Mouse (Mus musculus): Measurements from ENCODE around the gene Mtmr4. TPM values are rescaled to one million over a fixed set of nuclear protein-coding genes. Genes with fewer than 3 reads are reported as not detected.

Mtmr4 gene
- polyA plus RNA-seq, 1 experiment from 2014 or later: 44.3 TPM

DNA sequence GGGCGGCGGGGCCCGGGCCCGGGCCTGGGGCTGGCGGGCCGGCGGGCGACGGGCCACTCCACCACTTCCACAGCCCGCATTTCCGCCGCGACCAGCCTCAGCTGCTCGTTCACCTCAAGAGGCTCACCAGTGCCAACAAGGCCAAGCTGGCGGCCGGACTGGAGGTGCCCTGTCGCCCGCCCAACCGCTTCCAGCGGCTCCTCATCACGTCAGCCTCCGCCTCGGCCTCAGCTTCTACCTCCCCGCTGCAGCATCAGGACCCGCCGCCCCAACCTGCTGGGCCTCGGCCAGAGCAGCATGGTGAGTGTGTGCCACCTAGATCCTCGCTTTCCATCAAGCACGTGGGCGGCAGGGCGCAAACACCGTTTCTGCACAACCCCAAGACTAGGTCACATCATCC lies 25.6 kb downstream of the Mtmr4 start:
- H3K4me2 ChIP-seq (replicated peaks; ENCODE audit: low read depth, low read length): no peak overlapping the region
- peaks cover 12% of the 10 kb centered on the region for H3K9me3 ChIP-seq (ENCODE audit: control insufficient read depth, low read length)
- peaks cover 73% of the 10 kb centered on the region for H3K36me3 ChIP-seq (ENCODE audit: control insufficient read depth, insufficient read depth, low read length)
- H3K9ac ChIP-seq (ENCODE audit: low read depth, low read length): no peak overlapping the region
- H3K4me1 ChIP-seq (ENCODE audit: control insufficient read depth, insufficient read depth, low read length): no peaks in the 10 kb centered on the region
- no peak overlapping the region for H3K4me3 ChIP-seq (ENCODE audit: low read length)
- WGBS: 96% methylated on average over 32 of the region's 32 CpGs
- H3K27me3 ChIP-seq (ENCODE audit: control insufficient read depth, insufficient read depth, low read length): no peaks in the 10 kb centered on the region
- no peak overlapping the region for H3K27ac ChIP-seq (ENCODE audit: low read depth, low read length)
- ATAC-seq (ENCODE audit: low FRiP score, low TSS enrichment): no peak

DNA sequence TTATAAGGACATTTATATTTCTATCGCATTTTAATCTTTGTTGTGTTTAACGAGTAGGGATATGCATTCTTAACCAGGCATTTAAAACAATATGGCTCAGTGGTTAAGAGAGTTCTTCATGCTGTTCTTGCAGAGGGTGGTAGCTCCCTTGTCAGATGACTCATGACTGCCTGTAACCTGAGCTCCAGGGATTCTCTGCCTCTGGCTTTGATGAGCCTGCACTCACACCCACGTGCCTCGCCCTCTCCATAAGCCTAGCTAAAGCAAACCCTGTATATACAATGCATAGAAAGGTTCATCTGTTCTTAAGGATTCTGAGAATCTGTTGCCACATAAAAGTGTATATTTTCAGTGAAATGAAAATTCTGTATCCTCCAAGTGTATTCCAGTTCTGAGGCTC lies 31.2 kb downstream of the Mtmr4 start:
- no peaks in the 10 kb centered on the region for H3K9me3 ChIP-seq (ENCODE audit: control insufficient read depth, low read length)
- H3K27me3 ChIP-seq (ENCODE audit: control insufficient read depth, insufficient read depth, low read length): no peaks in the 10 kb centered on the region
- no peak overlapping the region for H3K4me3 ChIP-seq (ENCODE audit: low read length)
- no peak overlapping the region for H3K27ac ChIP-seq (ENCODE audit: low read depth, low read length)
- H3K4me2 ChIP-seq (replicated peaks; ENCODE audit: low read depth, low read length): no peak overlapping the region
- no peak overlapping the region for H3K9ac ChIP-seq (ENCODE audit: low read depth, low read length)
- H3K36me3 ChIP-seq (ENCODE audit: control insufficient read depth, insufficient read depth, low read length): peaks cover 31% of the 10 kb centered on the region
- WGBS: 38% methylated on average over 4 of the region's 4 CpGs
- H3K4me1 ChIP-seq (ENCODE audit: control insufficient read depth, insufficient read depth, low read length): no peaks in the 10 kb centered on the region
- peak; percentile 78 for ATAC-seq (ENCODE audit: low FRiP score, low TSS enrichment)

DNA sequence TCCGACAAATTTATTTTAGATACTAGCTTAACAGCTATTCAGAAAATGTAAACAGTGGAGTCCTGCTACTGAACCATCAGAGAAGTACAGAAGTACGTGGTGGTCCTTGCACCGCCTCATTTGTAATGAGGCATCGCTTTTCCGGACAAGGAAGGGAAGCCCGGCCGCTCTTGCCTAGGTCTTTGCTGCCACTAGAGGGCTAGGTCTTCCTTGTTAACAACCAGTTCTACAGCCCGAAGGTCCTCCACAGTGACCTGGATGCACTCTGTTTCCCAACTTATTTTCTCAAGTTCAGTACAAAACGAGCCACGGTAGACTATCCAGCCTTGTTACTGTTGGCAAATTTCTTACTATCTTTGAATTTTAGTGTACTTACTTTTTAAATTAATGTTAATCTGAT lies 37.9 kb downstream of the Mtmr4 start:
- ATAC-seq (ENCODE audit: low FRiP score, low TSS enrichment): no peak
- no peak overlapping the region for H3K9ac ChIP-seq (ENCODE audit: low read depth, low read length)
- H3K36me3 ChIP-seq (ENCODE audit: control insufficient read depth, insufficient read depth, low read length): no peaks in the 10 kb centered on the region; the same call in 1 of the 2 replicates
- no peak overlapping the region for H3K4me2 ChIP-seq (replicated peaks; ENCODE audit: low read depth, low read length)
- H3K4me3 ChIP-seq (ENCODE audit: low read length): no peak overlapping the region
- no peaks in the 10 kb centered on the region for H3K4me1 ChIP-seq (ENCODE audit: control insufficient read depth, insufficient read depth, low read length)
- no peaks in the 10 kb centered on the region for H3K27me3 ChIP-seq (ENCODE audit: control insufficient read depth, insufficient read depth, low read length)
- WGBS: 29% methylated on average over 10 of the region's 10 CpGs
- H3K9me3 ChIP-seq (ENCODE audit: control insufficient read depth, low read length): no peaks in the 10 kb centered on the region
- H3K27ac ChIP-seq (ENCODE audit: low read depth, low read length): no peak overlapping the region

- peaks cover 7% of the 10 kb centered on the region; the same call in 1 of the 2 replicates for H3K36me3 ChIP-seq (ENCODE audit: control insufficient read depth, insufficient read depth, low read length)
- no peak overlapping the region for H3K27ac ChIP-seq (ENCODE audit: low read depth, low read length)
- 0 out of 2 replicates have a peak, but pooled peaks cover 3% of the 10 kb centered on the region for H3K4me1 ChIP-seq (ENCODE audit: control insufficient read depth, insufficient read depth, low read length)
- no peaks in the 10 kb centered on the region for H3K9me3 ChIP-seq (ENCODE audit: control insufficient read depth, low read length)
- WGBS: 14% methylated on average over 2 of the region's 2 CpGs
- ATAC-seq (ENCODE audit: low FRiP score, low TSS enrichment): peak; percentile 62; the same call in 1 of the 2 replicates
- peak overlapping the region; percentile 72 for H3K9ac ChIP-seq (ENCODE audit: low read depth, low read length)
- H3K27me3 ChIP-seq (ENCODE audit: control insufficient read depth, insufficient read depth, low read length): no peaks in the 10 kb centered on the region
- peak overlapping the region; percentile 44 for H3K4me3 ChIP-seq (ENCODE audit: low read length)
- H3K4me2 ChIP-seq (replicated peaks; ENCODE audit: low read depth, low read length): peak overlapping the region; percentile 64
Measured at GRCm38 (mm10) chr11:87638793-87639192, 46.8 kb downstream of the Mtmr4 start.

GRCm38 (mm10) chr11:87639206-87639605 lies 47.2 kb downstream of the Mtmr4 start:
- H3K4me2 ChIP-seq (replicated peaks; ENCODE audit: low read depth, low read length): peak overlapping the region; percentile 64
- peak; percentile 93 for ATAC-seq (ENCODE audit: low FRiP score, low TSS enrichment)
- H3K9ac ChIP-seq (ENCODE audit: low read depth, low read length): peak overlapping the region; percentile 72
- no peaks in the 10 kb centered on the region for H3K27me3 ChIP-seq (ENCODE audit: control insufficient read depth, insufficient read depth, low read length)
- peak overlapping the region; percentile 44 for H3K4me3 ChIP-seq (ENCODE audit: low read length)
- H3K4me1 ChIP-seq (ENCODE audit: control insufficient read depth, insufficient read depth, low read length): 0 out of 2 replicates have a peak, but pooled peaks cover 3% of the 10 kb centered on the region
- H3K36me3 ChIP-seq (ENCODE audit: control insufficient read depth, insufficient read depth, low read length): peaks cover 7% of the 10 kb centered on the region; the same call in 1 of the 2 replicates
- H3K9me3 ChIP-seq (ENCODE audit: control insufficient read depth, low read length): no peaks in the 10 kb centered on the region
- no peak overlapping the region for H3K27ac ChIP-seq (ENCODE audit: low read depth, low read length)
- under 1% methylated on average over 29 of the region's 29 CpGs for WGBS

DNA sequence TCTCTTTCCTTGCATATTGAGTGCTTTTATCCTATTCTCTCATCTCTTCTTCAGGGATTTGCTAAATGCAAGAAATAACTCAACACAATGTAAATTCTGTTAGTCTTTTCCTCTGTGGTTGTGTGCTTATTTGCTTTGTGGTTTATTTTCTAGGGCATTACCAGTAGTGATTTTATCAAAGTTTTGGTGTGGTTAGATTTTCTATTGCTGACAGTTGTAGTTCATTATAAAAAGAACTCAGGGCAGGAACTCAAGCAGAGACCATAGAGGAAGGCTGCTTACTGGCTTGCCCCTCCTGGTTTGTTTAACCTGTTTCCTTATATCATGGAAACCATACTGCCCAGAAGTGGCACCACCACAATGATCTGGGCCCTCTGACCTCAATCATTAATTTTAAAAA lies 50.9 kb downstream of the Mtmr4 start:
- Histone ChIP-seq H3K27ac (ENCODE audit: low read depth, low read length) (no peak overlapping the region), H3K4me2 (replicated peaks; ENCODE audit: low read depth, low read length) (no peak overlapping the region), H3K9me3 (ENCODE audit: control insufficient read depth, low read length) (no peaks in the 10 kb centered on the region), H3K9ac (ENCODE audit: low read depth, low read length) (no peak overlapping the region), H3K27me3 (ENCODE audit: control insufficient read depth, insufficient read depth, low read length) (no peaks in the 10 kb centered on the region), H3K4me1 (ENCODE audit: control insufficient read depth, insufficient read depth, low read length) (0 out of 2 replicates have a peak, but pooled peaks cover 3% of the 10 kb centered on the region), H3K36me3 (ENCODE audit: control insufficient read depth, insufficient read depth, low read length) (no peaks in the 10 kb centered on the region), H3K4me3 (ENCODE audit: low read length) (no peak overlapping the region)
- no peak for ATAC-seq (ENCODE audit: low FRiP score, low TSS enrichment)

- 81% methylated on average over 5 of the region's 5 CpGs for WGBS
Measured at GRCm38 (mm10) chr11:87654693-87655092, 62.7 kb downstream of the Mtmr4 start.

DNA sequence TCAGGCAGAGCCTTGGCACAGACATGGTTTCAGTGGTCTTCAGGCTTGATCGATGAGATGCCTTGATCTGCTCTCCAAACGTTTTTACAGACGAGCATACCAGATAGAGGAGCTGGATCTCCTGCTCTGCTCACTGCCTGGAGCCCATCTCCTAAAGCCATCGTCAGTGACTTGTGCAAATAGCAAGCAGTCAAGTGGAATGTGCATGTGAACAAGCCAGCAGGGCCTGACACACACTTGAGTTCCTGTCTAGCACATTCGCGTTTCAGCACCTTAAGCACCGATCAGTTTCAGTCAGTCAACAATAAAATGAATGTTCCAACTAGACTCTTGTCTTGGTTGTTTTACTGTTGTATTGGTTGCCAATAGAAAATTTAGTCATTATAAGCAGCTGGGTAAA lies 67.3 kb downstream of the Mtmr4 start:
- H3K27ac ChIP-seq (ENCODE audit: low read depth, low read length): no peak overlapping the region
- 64% methylated on average over 7 of the region's 7 CpGs for WGBS

More at GRCm38 (mm10) chr11:87654693-87655092, 62.7 kb downstream of the Mtmr4 start:
- H3K27me3 ChIP-seq (ENCODE audit: control insufficient read depth, insufficient read depth, low read length): no peaks in the 10 kb centered on the region
- ATAC-seq (ENCODE audit: low FRiP score, low TSS enrichment): no peak
- no peaks in the 10 kb centered on the region for H3K9me3 ChIP-seq (ENCODE audit: control insufficient read depth, low read length)
- no peak overlapping the region for H3K27ac ChIP-seq (ENCODE audit: low read depth, low read length)
- no peaks in the 10 kb centered on the region for H3K4me1 ChIP-seq (ENCODE audit: control insufficient read depth, insufficient read depth, low read length)
- no peak overlapping the region for H3K4me2 ChIP-seq (replicated peaks; ENCODE audit: low read depth, low read length)
- no peak overlapping the region for H3K4me3 ChIP-seq (ENCODE audit: low read length)
- no peaks in the 10 kb centered on the region for H3K36me3 ChIP-seq (ENCODE audit: control insufficient read depth, insufficient read depth, low read length)
- no peak overlapping the region for H3K9ac ChIP-seq (ENCODE audit: low read depth, low read length)

GRCm38 (mm10) chr11:87662407-87662806 lies 70.4 kb downstream of the Mtmr4 start, which contains the start of gene Rnf43:
TSS of gene Rnf43 (plus strand) at chr11:87662722.
- H3K27me3 ChIP-seq (ENCODE audit: control insufficient read depth, insufficient read depth, low read length): peaks cover 5% of the 10 kb centered on the region; the same call in 1 of the 2 replicates
- 1% methylated on average over 8 of the region's 8 CpGs for WGBS
- no peaks in the 10 kb centered on the region for H3K36me3 ChIP-seq (ENCODE audit: control insufficient read depth, insufficient read depth, low read length)
- H3K4me2 ChIP-seq (replicated peaks; ENCODE audit: low read depth, low read length): peak within 1 kb of the TSS; percentile 41
- peak; percentile 87 for ATAC-seq (ENCODE audit: low FRiP score, low TSS enrichment)
- H3K9ac ChIP-seq (ENCODE audit: low read depth, low read length): peak within 1 kb of the TSS; percentile 49; the same call in 1 of the 2 replicates
- no peaks in the 10 kb centered on the region for H3K4me1 ChIP-seq (ENCODE audit: control insufficient read depth, insufficient read depth, low read length)
- H3K4me3 ChIP-seq (ENCODE audit: low read length): peak within 1 kb of the TSS; percentile 38
- H3K27ac ChIP-seq (ENCODE audit: low read depth, low read length): no peak within 1 kb of the TSS
- H3K9me3 ChIP-seq (ENCODE audit: control insufficient read depth, low read length): no peaks in the 10 kb centered on the region

More for the DNA sequence above, 67.3 kb downstream of the Mtmr4 start:
- no peaks in the 10 kb centered on the region for H3K9me3 ChIP-seq (ENCODE audit: control insufficient read depth, low read length)
- H3K4me1 ChIP-seq (ENCODE audit: control insufficient read depth, insufficient read depth, low read length): no peaks in the 10 kb centered on the region
- no peak overlapping the region for H3K4me3 ChIP-seq (ENCODE audit: low read length)
- no peak for ATAC-seq (ENCODE audit: low FRiP score, low TSS enrichment)
- no peak overlapping the region for H3K4me2 ChIP-seq (replicated peaks; ENCODE audit: low read depth, low read length)
- peaks cover 5% of the 10 kb centered on the region; the same call in 1 of the 2 replicates for H3K27me3 ChIP-seq (ENCODE audit: control insufficient read depth, insufficient read depth, low read length)
- H3K9ac ChIP-seq (ENCODE audit: low read depth, low read length): no peak overlapping the region
- H3K36me3 ChIP-seq (ENCODE audit: control insufficient read depth, insufficient read depth, low read length): no peaks in the 10 kb centered on the region
